Mouse (Mus musculus): ENCODE measurements around the gene Ascc1. TPM values are rescaled to one million over a fixed set of nuclear protein-coding genes. Genes with fewer than 3 reads are reported as not detected.

Gene Ascc1
- total and polyA plus RNA-seq, 3 experiments: 17.0 to 37.9 TPM; not detected in 1

- Histone ChIP-seq H3K9ac (ENCODE audit: control insufficient read depth, low read depth, low read length, poor library complexity, severe bottlenecking) (no peak overlapping the region), H3K79me2 (ENCODE audit: control insufficient read depth, insufficient read depth, low read length, poor library complexity) (no peaks in the 10 kb centered on the region), H3K4me3 (ENCODE audit: control insufficient read depth in 1 of 2, insufficient read depth in 1 of 2, low read depth in 2 of 2, low read length in 2 of 2) (no peak overlapping the region), H3K27me3 (ENCODE audit: control insufficient read depth in 1 of 2, insufficient read depth in 2 of 2, low read length in 2 of 2) (no peaks in the 10 kb centered on the region), H3K9me3 (replicated peaks; ENCODE audit: insufficient read depth, low read length) (no peaks in the 10 kb centered on the region), H3K36me3 (ENCODE audit: control insufficient read depth in 1 of 2, insufficient read depth in 2 of 2, low read length in 2 of 2) (peaks cover 6 to 15% of the 10 kb centered on the region in 2 experiments), H3K27ac (ENCODE audit: control insufficient read depth, low read depth, low read length) (no peak overlapping the region), H3K4me1 (ENCODE audit: control insufficient read depth in 1 of 2, insufficient read depth in 2 of 2, low read length in 2 of 2) (no peaks in the 10 kb centered on the region; a peak in 1 of 4 replicates)
- no peak for TF ChIP-seq ELF1 (IDR thresholded peaks at IDR 0.05; ENCODE audit: low read depth, low read length)
- TF ChIP-seq RAD21 (IDR thresholded peaks at IDR 0.05; ENCODE audit: low read depth, low read length): no peak
- TF ChIP-seq MAX (IDR thresholded peaks at IDR 0.05; ENCODE audit: low read length): no peak
- no peak for TF ChIP-seq ZC3H11A (IDR thresholded peaks at IDR 0.05; ENCODE audit: low read depth, low read length)
- TF ChIP-seq SIN3A (IDR thresholded peaks at IDR 0.05; ENCODE audit: low read length): no peak
- TF ChIP-seq MXI1 (IDR thresholded peaks at IDR 0.05; ENCODE audit: low read depth, low read length): no peak
- TF ChIP-seq POLR2A (IDR thresholded peaks at IDR 0.05; ENCODE audit: control insufficient read depth in 1 of 2, insufficient read depth in 1 of 2, low read depth in 1 of 2, low read length in 2 of 2, poor library complexity in 1 of 2): no peak
- no peak for TF ChIP-seq MEF2A (IDR thresholded peaks at IDR 0.05; ENCODE audit: extremely low read depth, insufficient replicate concordance, low read depth, low read length, poor library complexity, severe bottlenecking)
- DNase-seq (ENCODE audit: low read depth, low spot score): no peak
Observed at GRCm38 (mm10) chr10:59988036-59988435, 14.6 kb upstream of the Ascc1 start.

GRCm38 (mm10) chr10:59990393-59990792 is 12.2 kb upstream of the Ascc1 start:
- H3K4me1 ChIP-seq (ENCODE audit: control insufficient read depth in 1 of 2, insufficient read depth in 2 of 2, low read length in 2 of 2): no peaks in the 10 kb centered on the region; a peak in 1 of 4 replicates
- TF ChIP-seq RCOR1 (IDR thresholded peaks at IDR 0.05; ENCODE audit: low read depth, low read length): no peak
- TF ChIP-seq ETS1 (IDR thresholded peaks at IDR 0.05; ENCODE audit: low read depth, low read length): no peak
- no peak for TF ChIP-seq MXI1 (IDR thresholded peaks at IDR 0.05; ENCODE audit: low read depth, low read length)
- TF ChIP-seq POLR2AphosphoS5 (IDR thresholded peaks at IDR 0.05; ENCODE audit: borderline replicate concordance, low read depth, low read length): no peak
- no peak for TF ChIP-seq CHD2 (IDR thresholded peaks at IDR 0.05; ENCODE audit: low read length)
- TF ChIP-seq MAZ (IDR thresholded peaks at IDR 0.05; ENCODE audit: low read depth, low read length): no peak
- no peak for TF ChIP-seq E2F4 (IDR thresholded peaks at IDR 0.05; ENCODE audit: borderline replicate concordance, low read depth, low read length)
- TF ChIP-seq ZC3H11A (IDR thresholded peaks at IDR 0.05; ENCODE audit: low read depth, low read length): no peak
- no peak for TF ChIP-seq USF2 (IDR thresholded peaks at IDR 0.05; ENCODE audit: borderline replicate concordance in 1 of 2, insufficient read depth in 1 of 2, low read depth in 1 of 2, low read length in 2 of 2)
- no peak for TF ChIP-seq TAL1 (IDR thresholded peaks at IDR 0.05; ENCODE audit: low read length)
- TF ChIP-seq UBTF (IDR thresholded peaks at IDR 0.05; ENCODE audit: borderline replicate concordance, insufficient read depth, low read depth, low read length): no peak
- H3K4me3 ChIP-seq (ENCODE audit: control insufficient read depth in 1 of 2, insufficient read depth in 1 of 2, low read depth in 2 of 2, low read length in 2 of 2): no peak overlapping the region
- peaks cover 6 to 17% of the 10 kb centered on the region in 2 experiments for H3K36me3 ChIP-seq (ENCODE audit: control insufficient read depth in 1 of 2, insufficient read depth in 2 of 2, low read length in 2 of 2)
- no peaks in the 10 kb centered on the region for H3K27me3 ChIP-seq (ENCODE audit: control insufficient read depth in 1 of 2, insufficient read depth in 2 of 2, low read length in 2 of 2)
- H3K9ac ChIP-seq (ENCODE audit: control insufficient read depth, low read depth, low read length, poor library complexity, severe bottlenecking): no peak overlapping the region
- H3K79me2 ChIP-seq (ENCODE audit: control insufficient read depth, insufficient read depth, low read length, poor library complexity): no peaks in the 10 kb centered on the region
- H3K9me3 ChIP-seq (replicated peaks; ENCODE audit: insufficient read depth, low read length): no peaks in the 10 kb centered on the region
- H3K27ac ChIP-seq (ENCODE audit: control insufficient read depth, low read depth, low read length): no peak overlapping the region
- DNase-seq (ENCODE audit: low read depth, low spot score): no peak
